Mouse (Mus musculus) G1E (cell line): Measurements from ENCODE around the gene Tmeff2. TPM values are rescaled to one million over a fixed set of nuclear protein-coding genes. Genes with fewer than 3 reads are reported as not detected.

Experiments
- ATAC-seq: 2 replicates; pipeline ENCODE4 v1.8.0; 2016; ENCODE audit warnings: mild to moderate bottlenecking; ENCODE audit not compliant: insufficient number of reproducible peaks, poor library complexity, low FRiP score, severe bottlenecking; ENCODE audit errors: extremely low read depth
- DNase-seq: peaks from one replicate; pipeline ENCODE4 v3.0.0; 2012; ENCODE audit warnings: low spot score
- H3K27me3 ChIP-seq: 2 replicates; pipeline ENCODE4 v1.6.1; 2012; ENCODE audit warnings: mild to moderate bottlenecking, low read length, inconsistent platforms; ENCODE audit not compliant: insufficient read depth
- H3K36me3 ChIP-seq: replicated peaks from 2 replicates; pipeline ENCODE3; 2012; ENCODE audit warnings: mild to moderate bottlenecking, inconsistent platforms
- H3K4me1 ChIP-seq: 2 replicates; pipeline ENCODE4 v1.6.1; 2012; ENCODE audit warnings: low read depth, low read length, inconsistent platforms, mixed read lengths; ENCODE audit not compliant: insufficient read depth
- H3K4me3 ChIP-seq: 2 replicates; pipeline ENCODE4 v1.5.1; 2012; ENCODE audit warnings: low read depth, mild to moderate bottlenecking, inconsistent platforms, low read length, moderate library complexity, mixed read lengths
- H3K9me3 ChIP-seq: replicated peaks from 2 replicates; pipeline ENCODE4 v1.6.1; 2012; ENCODE audit warnings: inconsistent platforms
- CTCF ChIP-seq: IDR thresholded peaks from 2 replicates; pipeline ENCODE4 v1.5.1; 2012; ENCODE audit warnings: low read depth, low read length, inconsistent platforms, mixed read lengths
- GATA1 ChIP-seq: IDR thresholded peaks from 2 replicates; pipeline ENCODE4 v1.6.1; 2012; ENCODE audit warnings: borderline replicate concordance, low read length, inconsistent platforms, mixed read lengths
- GATA2 ChIP-seq: IDR thresholded peaks from 2 replicates; pipeline ENCODE4 v1.6.1; 2012; ENCODE audit warnings: low read depth, low read length, inconsistent platforms, borderline replicate concordance
- POLR2AphosphoS5 ChIP-seq: IDR thresholded peaks from 2 replicates; pipeline ENCODE4 v1.6.1; 2012; ENCODE audit warnings: low read depth, low read length, inconsistent platforms; ENCODE audit not compliant: insufficient replicate concordance
- TAL1 ChIP-seq: conservative IDR thresholded peaks from 2 replicates; pipeline ENCODE4 v1.6.1; 2012; ENCODE audit warnings: low read depth, low read length, inconsistent platforms, mixed read lengths
- polyA plus RNA-seq: library from polyadenylated mRNA; stranded (reverse); fragments of >175 nt; gene quantifications from 2 replicates; pipeline ENCODE4 v1.2.3, GENCODE M21; 2012
- total RNA-seq, 2 experiments: library from RNA; stranded (forward) in 1 of 2; stranded (reverse) in 1 of 2; fragments of 200-1000 nt in 1 of 2; fragments of >200 nt in 1 of 2; fragmentation: Nextera tagmentation in 1 of 2; gene quantifications; 2 replicates each; pipeline ENCODE4 v1.2.3; 2014 to 2017

Tmeff2 gene
- total and polyA plus RNA-seq, 3 experiments, result 0.49 TPM; not detected in 2

GRCm38 (mm10) chr1:50972509-50973436 lies 72.3 kb downstream of the Tmeff2 start:
- DNase-seq (no peak), ATAC-seq (no peak)
- TF ChIP-seq GATA1 (no peak), GATA2 (no peak), CTCF (no peak), TAL1 (no peak), POLR2AphosphoS5 (no peak)
- Histone ChIP-seq H3K9me3 (no peaks in the 10 kb centered on the region), H3K4me3 (no peak overlapping the region), H3K4me1 (no peaks in the 10 kb centered on the region), H3K36me3 (no peaks in the 10 kb centered on the region), H3K27me3 (no peaks in the 10 kb centered on the region)

- ATAC-seq (no peak), DNase-seq (no peak)
- TF ChIP-seq GATA1 (no peak), TAL1 (no peak), POLR2AphosphoS5 (no peak), CTCF (no peak), GATA2 (no peak)
- H3K4me1 ChIP-seq, result no peaks in the 10 kb centered on the region
- no peak overlapping the region for H3K4me3 ChIP-seq
- H3K9me3 ChIP-seq, result no peaks in the 10 kb centered on the region
- H3K27me3 ChIP-seq, result no peaks in the 10 kb centered on the region
- H3K36me3 ChIP-seq, result no peaks in the 10 kb centered on the region
These were observed 79.1 kb downstream of the Tmeff2 start for GRCm38 (mm10) chr1:50979358-50980081.

- Histone ChIP-seq H3K9me3 (no peaks in the 10 kb centered on the region), H3K36me3 (no peaks in the 10 kb centered on the region), H3K27me3 (no peaks in the 10 kb centered on the region), H3K4me1 (no peaks in the 10 kb centered on the region), H3K4me3 (no peak overlapping the region)
- ATAC-seq (no peak), DNase-seq (no peak)
- TF ChIP-seq CTCF (no peak), GATA2 (no peak), GATA1 (no peak), POLR2AphosphoS5 (no peak), TAL1 (no peak)
These were observed 80.1 kb downstream of the Tmeff2 start for GRCm38 (mm10) chr1:50980591-50980990.

- Histone ChIP-seq H3K36me3 (no peaks in the 10 kb centered on the region), H3K9me3 (no peaks in the 10 kb centered on the region), H3K4me1 (no peaks in the 10 kb centered on the region), H3K4me3 (no peak overlapping the region), H3K27me3 (no peaks in the 10 kb centered on the region)
- ATAC-seq (no peak), DNase-seq (no peak)
- TF ChIP-seq TAL1 (no peak), CTCF (no peak), POLR2AphosphoS5 (no peak), GATA2 (no peak), GATA1 (no peak)
These were observed 80.8 kb downstream of the Tmeff2 start for GRCm38 (mm10) chr1:50981151-50981828.

GRCm38 (mm10) chr1:50990661-50991060 lies 90.2 kb downstream of the Tmeff2 start:
- DNase-seq (no peak), ATAC-seq (no peak)
- Histone ChIP-seq H3K36me3 (no peaks in the 10 kb centered on the region), H3K4me3 (no peak overlapping the region), H3K27me3 (no peaks in the 10 kb centered on the region), H3K4me1 (no peaks in the 10 kb centered on the region), H3K9me3 (no peaks in the 10 kb centered on the region)
- TF ChIP-seq GATA2 (no peak), GATA1 (no peak), TAL1 (no peak), CTCF (no peak), POLR2AphosphoS5 (no peak)

GRCm38 (mm10) chr1:50994505-50994904 lies 94.1 kb downstream of the Tmeff2 start:
- H3K27me3 ChIP-seq, result no peaks in the 10 kb centered on the region
- H3K36me3 ChIP-seq, result no peaks in the 10 kb centered on the region
- H3K9me3 ChIP-seq, result no peaks in the 10 kb centered on the region
- H3K4me1 ChIP-seq, result no peaks in the 10 kb centered on the region
- TF ChIP-seq GATA2, result no peak
- no peak overlapping the region for H3K4me3 ChIP-seq
- DNase-seq (no peak), ATAC-seq (no peak)
